Mouse (Mus musculus) heart, embryonic 10.5 days (tissue): ENCODE measurements around the gene Scarb2. TPM values are rescaled to one million over a fixed set of nuclear protein-coding genes. Genes with fewer than 3 reads are reported as not detected.

ENCODE experiments used
- DNase-seq: peaks from one replicate; pipeline ENCODE4 v3.0.0-alpha.2; 2017; ENCODE audit warnings: low spot score
- H3K27ac ChIP-seq: fragments of 300-500 bp; sonication (generic); 2 replicates; pipeline ENCODE4 v1.5.1; 2016; ENCODE audit warnings: mild to moderate bottlenecking
- H3K27me3 ChIP-seq: fragments of 300-500 bp; sonication (generic); 2 replicates; pipeline ENCODE4 v1.6.1; 2016; ENCODE audit warnings: mild to moderate bottlenecking; ENCODE audit not compliant: poor library complexity, insufficient read depth, severe bottlenecking
- H3K36me3 ChIP-seq: fragments of 300-500 bp; sonication (generic); 2 replicates; pipeline ENCODE4 v1.6.1; 2016; ENCODE audit warnings: mild to moderate bottlenecking, moderate library complexity
- H3K4me1 ChIP-seq: fragments of 300-500 bp; sonication (generic); 2 replicates; pipeline ENCODE4 v1.6.1; 2016; ENCODE audit warnings: mild to moderate bottlenecking
- H3K4me3 ChIP-seq: fragments of 300-500 bp; sonication (generic); 2 replicates; pipeline ENCODE4 v1.5.1; 2016; ENCODE audit warnings: mild to moderate bottlenecking, moderate library complexity
- H3K9me3 ChIP-seq: fragments of 300-500 bp; sonication (generic); 2 replicates; pipeline ENCODE4 v1.6.1; 2016; ENCODE audit warnings: mild to moderate bottlenecking, moderate library complexity
- WGBS: fragments of 180-500 bp; shearing (Covaris S2); methylation state at CpG from one replicate; pipeline ENCODE4 v1.1.7; 2016; 5-methylcytosine and 5-hydroxymethylcytosine counted together
- polyA plus RNA-seq: library from polyadenylated mRNA; unstranded; fragments of >200 nt; fragmentation: Nextera tagmentation; extraction: Ambion mirVana; gene quantifications from 2 replicates; pipeline ENCODE4 v1.2.1, GENCODE M21; 2016

The Scarb2 gene
- polyA plus RNA-seq, 1 experiment from 2014 or later = 8.3 TPM

- Histone ChIP-seq H3K9me3 (no peaks in the 10 kb centered on the region), H3K27ac (no peak overlapping the region), H3K27me3 (no peaks in the 10 kb centered on the region), H3K4me3 (no peak overlapping the region), H3K36me3 (peaks cover 60% of the 10 kb centered on the region), H3K4me1 (peaks cover 34% of the 10 kb centered on the region)
- 89% methylated on average over 5 of the region's 5 CpGs for WGBS
- DNase-seq = peak; percentile 55
Measured at GRCm38 (mm10) chr5:92446736-92447135, 59.9 kb downstream of the Scarb2 start.

- peaks cover 42% of the 10 kb centered on the region for H3K4me1 ChIP-seq
- 0 out of 2 replicates have a peak overlapping the region, but pooled peaks have one; percentile 10 for H3K27ac ChIP-seq
- H3K36me3 ChIP-seq = peaks cover 44% of the 10 kb centered on the region
- DNase-seq = peak; percentile 67
- H3K27me3 ChIP-seq = no peaks in the 10 kb centered on the region
- no peaks in the 10 kb centered on the region for H3K9me3 ChIP-seq
- 71% methylated on average over 2 of the region's 2 CpGs for WGBS
- H3K4me3 ChIP-seq = no peak overlapping the region
Measured at GRCm38 (mm10) chr5:92445016-92445415, 61.6 kb downstream of the Scarb2 start.

DNA sequence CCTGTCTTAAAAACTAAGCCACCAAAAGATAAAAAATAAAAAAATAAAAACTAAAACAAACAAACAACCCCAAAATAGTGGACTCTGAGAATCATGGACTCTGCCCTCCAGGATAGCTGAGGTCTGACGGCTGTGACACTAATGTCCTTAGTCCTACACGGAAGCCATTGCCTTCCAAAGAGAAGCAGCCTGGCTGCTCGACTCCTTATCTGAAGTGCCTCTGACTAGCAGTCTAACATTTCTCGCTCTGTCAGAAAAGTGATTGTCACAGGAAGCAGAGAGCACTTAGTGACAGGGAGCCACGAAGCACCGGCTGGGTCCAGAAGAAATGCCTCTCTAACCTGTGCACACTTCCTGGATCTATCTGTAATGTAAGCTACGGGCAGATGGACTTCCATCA is 63.7 kb downstream of the Scarb2 start:
- no peak for DNase-seq
- H3K4me3 ChIP-seq = no peak overlapping the region
- H3K4me1 ChIP-seq = peaks cover 24% of the 10 kb centered on the region
- WGBS = 19% methylated on average over 7 of the region's 7 CpGs
- H3K27ac ChIP-seq = peak overlapping the region; percentile 70
- no peaks in the 10 kb centered on the region for H3K9me3 ChIP-seq
- peaks cover 32% of the 10 kb centered on the region for H3K36me3 ChIP-seq
- no peaks in the 10 kb centered on the region for H3K27me3 ChIP-seq

DNA sequence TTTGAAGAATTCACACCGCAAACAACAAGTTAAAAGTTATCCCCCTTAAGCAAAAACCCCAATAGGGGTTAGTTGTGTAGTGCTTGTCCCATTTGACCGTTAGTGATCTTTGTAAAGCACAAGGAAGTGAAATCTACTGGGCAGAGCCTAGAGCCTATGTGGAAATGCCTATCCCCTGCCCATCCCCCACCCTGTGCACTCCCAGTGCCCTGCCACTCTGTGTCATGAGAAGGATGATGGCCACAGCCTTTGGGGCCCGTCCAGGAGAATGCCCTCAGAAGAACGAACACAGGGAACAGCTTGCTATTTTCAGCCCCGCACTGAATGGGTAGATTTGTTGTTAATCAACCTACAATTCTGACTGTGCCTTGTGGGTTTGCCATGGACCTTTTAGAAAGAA is 65.1 kb downstream of the Scarb2 start:
- H3K36me3 ChIP-seq = peaks cover 17% of the 10 kb centered on the region
- peak overlapping the region; percentile 64 for H3K27ac ChIP-seq

DNA sequence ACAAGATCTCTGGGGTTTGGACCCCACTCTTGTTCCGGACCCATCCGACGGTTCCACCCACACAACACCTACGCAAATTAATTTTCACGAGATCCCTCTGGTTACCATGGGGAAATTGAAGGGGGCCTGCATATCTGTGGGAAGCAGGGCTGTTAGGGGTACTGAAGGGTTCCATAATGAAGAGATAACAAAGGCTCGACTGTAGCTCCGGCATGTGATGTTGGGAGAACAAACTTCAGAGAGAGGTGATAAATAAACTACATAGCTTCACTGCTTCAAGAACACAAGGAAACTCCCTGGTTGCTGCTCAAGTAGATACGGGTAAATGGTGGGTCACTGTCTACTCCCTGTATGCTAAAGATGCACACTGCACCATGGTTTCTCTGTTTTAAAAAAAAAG is 68.1 kb downstream of the Scarb2 start:
- peaks cover 24% of the 10 kb centered on the region for H3K4me1 ChIP-seq
- no peak overlapping the region for H3K4me3 ChIP-seq
- DNase-seq = no peak
- no peaks in the 10 kb centered on the region for H3K9me3 ChIP-seq
- H3K27ac ChIP-seq = no peak overlapping the region
- no peaks in the 10 kb centered on the region for H3K36me3 ChIP-seq
- no peaks in the 10 kb centered on the region for H3K27me3 ChIP-seq
- WGBS = 78% methylated on average over 8 of the region's 8 CpGs

More for the DNA sequence above, 65.1 kb downstream of the Scarb2 start:
- no peaks in the 10 kb centered on the region for H3K27me3 ChIP-seq
- no peaks in the 10 kb centered on the region for H3K9me3 ChIP-seq
- H3K4me1 ChIP-seq = peaks cover 21% of the 10 kb centered on the region
- no peak for DNase-seq
- H3K4me3 ChIP-seq = 0 out of 2 replicates have a peak overlapping the region, but pooled peaks have one; percentile 12
- WGBS = 53% methylated on average over 5 of the region's 5 CpGs

- under 1% methylated on average over 34 of the region's 34 CpGs for WGBS
- peak; percentile 98 for DNase-seq
- Histone ChIP-seq H3K27me3 (no peaks in the 10 kb centered on the region), H3K27ac (peak within 1 kb of the TSS; percentile 99), H3K4me1 (peaks cover 11% of the 10 kb centered on the region; the same call in 1 of the 2 replicates), H3K4me3 (peak within 1 kb of the TSS; percentile 98), H3K36me3 (peaks cover 7% of the 10 kb centered on the region), H3K9me3 (no peaks in the 10 kb centered on the region)
Measured at GRCm38 (mm10) chr5:92435025-92435584, 71.5 kb downstream of the Scarb2 start, which contains the start of gene Nup54. Gene Nup54 (minus strand): TSS chr5:92435219.

DNA sequence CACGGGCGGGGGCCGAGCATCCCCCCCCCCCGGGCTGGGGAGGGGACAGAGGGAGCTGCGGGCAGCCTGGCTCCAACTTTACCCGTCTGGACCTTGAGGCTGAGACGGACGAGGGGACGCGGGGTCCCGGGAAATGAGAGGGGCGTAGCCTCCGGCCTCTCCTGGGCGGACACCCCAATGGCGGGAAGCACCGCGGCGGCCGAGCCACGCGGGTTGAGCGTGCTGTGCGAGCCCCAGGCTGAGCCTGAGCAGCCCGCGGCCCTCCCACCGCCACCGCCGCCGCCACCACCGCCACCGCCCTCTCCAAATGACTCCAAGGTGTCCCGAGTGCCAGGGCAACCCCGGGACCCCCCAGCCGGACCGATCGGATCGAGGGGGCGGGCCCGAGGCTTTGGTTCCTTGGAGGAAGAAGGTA is 72.1 kb downstream of the Scarb2 start:
- H3K4me1 ChIP-seq = peaks cover 11% of the 10 kb centered on the region; the same call in 1 of the 2 replicates
- under 1% methylated on average over 39 of the region's 39 CpGs for WGBS
- peak; percentile 82 for DNase-seq
- H3K27ac ChIP-seq = peak overlapping the region; percentile 99
- peak overlapping the region; percentile 98 for H3K4me3 ChIP-seq
- H3K27me3 ChIP-seq = no peaks in the 10 kb centered on the region
- no peaks in the 10 kb centered on the region for H3K9me3 ChIP-seq
- peaks cover 7% of the 10 kb centered on the region for H3K36me3 ChIP-seq

- Histone ChIP-seq H3K9me3 (no peaks in the 10 kb centered on the region), H3K27me3 (no peaks in the 10 kb centered on the region), H3K36me3 (peaks cover 10% of the 10 kb centered on the region), H3K4me1 (peaks cover 11% of the 10 kb centered on the region; the same call in 1 of the 2 replicates), H3K4me3 (peak overlapping the region; percentile 98), H3K27ac (peak overlapping the region; percentile 99)
- no peak for DNase-seq
- 1% methylated on average over 12 of the region's 12 CpGs for WGBS
Measured at GRCm38 (mm10) chr5:92434070-92434469, 72.6 kb downstream of the Scarb2 start.

DNA sequence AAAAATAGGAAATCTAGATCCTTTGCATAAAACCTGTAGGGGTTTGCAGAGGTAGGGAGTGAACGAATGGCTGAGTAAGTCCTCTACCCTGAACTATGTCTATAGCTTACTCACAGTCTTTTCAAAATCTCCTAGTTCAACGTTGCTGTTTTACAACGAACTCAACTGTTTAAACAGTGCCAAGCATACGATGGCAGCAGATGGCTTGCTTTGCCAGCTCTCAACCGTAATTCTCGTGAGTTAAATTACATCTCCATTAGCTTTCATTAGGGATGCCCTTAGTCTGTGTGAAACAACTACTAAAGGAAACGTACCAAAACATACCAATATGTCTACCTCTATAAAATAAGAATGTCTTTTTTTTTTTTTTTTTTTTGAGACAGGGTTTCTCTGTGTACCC is 75.0 kb downstream of the Scarb2 start:
- no peak overlapping the region for H3K27ac ChIP-seq
- DNase-seq = no peak
- H3K27me3 ChIP-seq = no peaks in the 10 kb centered on the region
- no peaks in the 10 kb centered on the region for H3K9me3 ChIP-seq
- H3K4me3 ChIP-seq = no peak overlapping the region
- H3K36me3 ChIP-seq = peaks cover 35% of the 10 kb centered on the region
- peaks cover 11% of the 10 kb centered on the region; the same call in 1 of the 2 replicates for H3K4me1 ChIP-seq
- 92% methylated on average over 7 of the region's 7 CpGs for WGBS

- peaks cover 44% of the 10 kb centered on the region for H3K36me3 ChIP-seq
- 90% methylated on average over 5 of the region's 5 CpGs for WGBS
Measured at GRCm38 (mm10) chr5:92430723-92431122, 75.9 kb downstream of the Scarb2 start.

DNA sequence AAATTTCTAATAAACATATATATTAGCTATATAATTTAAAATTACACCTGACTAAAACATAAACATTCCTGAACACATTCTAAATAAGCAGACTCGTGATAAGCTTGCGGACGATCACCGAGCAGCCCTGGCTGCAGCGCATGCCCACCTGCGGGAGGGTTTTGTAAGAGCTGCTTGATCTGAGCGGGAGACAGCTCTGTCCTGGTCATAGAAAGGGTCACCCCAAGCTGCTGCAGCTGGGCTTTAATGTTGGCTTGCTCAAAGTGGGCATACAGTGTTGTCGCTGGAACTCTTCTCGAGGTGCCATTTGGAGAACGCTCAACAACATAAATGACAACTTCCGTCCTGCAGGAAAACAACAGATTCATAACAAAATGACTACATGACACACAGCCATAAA is 82.5 kb downstream of the Scarb2 start:
- H3K4me3 ChIP-seq = no peak overlapping the region

More at GRCm38 (mm10) chr5:92430723-92431122, 75.9 kb downstream of the Scarb2 start:
- Histone ChIP-seq H3K9me3 (no peaks in the 10 kb centered on the region), H3K4me1 (peaks cover 11% of the 10 kb centered on the region; the same call in 1 of the 2 replicates), H3K27me3 (no peaks in the 10 kb centered on the region), H3K27ac (no peak overlapping the region), H3K4me3 (no peak overlapping the region)
- no peak for DNase-seq

GRCm38 (mm10) chr5:92413982-92414375 is 92.7 kb downstream of the Scarb2 start:
- peaks cover 4% of the 10 kb centered on the region; the same call in 1 of the 2 replicates for H3K4me1 ChIP-seq
- H3K27ac ChIP-seq = no peak overlapping the region
- H3K36me3 ChIP-seq = peaks cover 49% of the 10 kb centered on the region
- H3K27me3 ChIP-seq = no peaks in the 10 kb centered on the region
- DNase-seq = peak; percentile 65
- 82% methylated on average over 8 of the region's 8 CpGs for whole genome bisulfite sequencing
- H3K9me3 ChIP-seq = no peaks in the 10 kb centered on the region
- no peak overlapping the region for H3K4me3 ChIP-seq

More for the DNA sequence above, 82.5 kb downstream of the Scarb2 start:
- no peaks in the 10 kb centered on the region for H3K27me3 ChIP-seq
- no peak overlapping the region for H3K27ac ChIP-seq
- whole genome bisulfite sequencing = 95% methylated on average over 11 of the region's 11 CpGs
- no peaks in the 10 kb centered on the region for H3K4me1 ChIP-seq
- H3K9me3 ChIP-seq = no peaks in the 10 kb centered on the region
- H3K36me3 ChIP-seq = peaks cover 98% of the 10 kb centered on the region
- peak; percentile 66 for DNase-seq

- H3K4me1 ChIP-seq = peaks cover 4% of the 10 kb centered on the region; the same call in 1 of the 2 replicates
- peaks cover 44% of the 10 kb centered on the region for H3K36me3 ChIP-seq
- 82% methylated on average over 11 of the region's 11 CpGs for WGBS
- H3K27me3 ChIP-seq = no peaks in the 10 kb centered on the region
- H3K9me3 ChIP-seq = no peaks in the 10 kb centered on the region
- H3K27ac ChIP-seq = no peak overlapping the region
- no peak overlapping the region for H3K4me3 ChIP-seq
- peak; percentile 67 for DNase-seq
Measured at GRCm38 (mm10) chr5:92413271-92413981, 93.2 kb downstream of the Scarb2 start.
